Mouse (Mus musculus) spleen, adult 18-20 months (tissue): ENCODE results near the gene Mefv.
A peak's percentile ranks its signal among the peaks of the same experiment; 100 is the strongest.
"Not testable (repeated sequence)": the region's sequence is repeated elsewhere in the genome, so short reads cannot be mapped to it uniquely, and the experiment has no call there.

Source experiments
- DNase-seq, 2 experiments: peaks; one replicate each; pipeline ENCODE4 v3.0.0; 2022; ENCODE audit warnings: mixed read lengths in 2 of 2

Mefv gene

GRCm38 (mm10) chr16:3717980-3718379 is at the start of gene Mefv:
Mefv (minus strand) TSS chr16:3718097.
- DNase-seq: no peak

- no peak for DNase-seq
These were observed 31.1 kb upstream of the Mefv start for GRCm38 (mm10) chr16:3748976-3749375.

DNA sequence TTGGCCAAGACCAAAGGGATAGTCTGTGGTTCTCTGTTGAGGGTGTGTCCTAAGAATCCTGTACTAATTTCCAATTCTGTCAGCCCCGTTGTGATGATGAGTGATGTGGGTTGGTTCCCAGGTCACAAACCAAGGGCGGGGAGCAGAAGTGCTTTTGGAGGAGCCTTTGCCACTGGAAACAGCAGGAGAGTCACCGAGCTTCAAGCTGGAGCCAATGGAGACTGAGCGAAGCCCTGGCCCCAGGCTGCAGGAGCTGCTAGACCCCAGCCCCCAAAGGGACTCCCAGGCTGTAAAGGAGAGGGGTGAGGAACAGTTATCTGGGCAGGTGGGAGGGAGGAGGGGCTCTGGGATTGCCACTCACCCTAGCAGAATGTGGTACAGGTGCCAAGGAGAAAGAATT is 27.8 kb upstream of the Mefv start:
- DNase-seq: no peak

- DNase-seq: peak; percentile 53 to 60
These were observed 26.3 kb upstream of the Mefv start for GRCm38 (mm10) chr16:3744186-3744700.

- peak; percentile 81 to 86 for DNase-seq
These were observed 25.7 kb upstream of the Mefv start, which contains the start of gene Zfp263 for GRCm38 (mm10) chr16:3743503-3744185. Zfp263 (plus strand) TSS chr16:3744093.

- DNase-seq: no peak
These were observed 24.6 kb upstream of the Mefv start for GRCm38 (mm10) chr16:3742466-3742865.

DNA sequence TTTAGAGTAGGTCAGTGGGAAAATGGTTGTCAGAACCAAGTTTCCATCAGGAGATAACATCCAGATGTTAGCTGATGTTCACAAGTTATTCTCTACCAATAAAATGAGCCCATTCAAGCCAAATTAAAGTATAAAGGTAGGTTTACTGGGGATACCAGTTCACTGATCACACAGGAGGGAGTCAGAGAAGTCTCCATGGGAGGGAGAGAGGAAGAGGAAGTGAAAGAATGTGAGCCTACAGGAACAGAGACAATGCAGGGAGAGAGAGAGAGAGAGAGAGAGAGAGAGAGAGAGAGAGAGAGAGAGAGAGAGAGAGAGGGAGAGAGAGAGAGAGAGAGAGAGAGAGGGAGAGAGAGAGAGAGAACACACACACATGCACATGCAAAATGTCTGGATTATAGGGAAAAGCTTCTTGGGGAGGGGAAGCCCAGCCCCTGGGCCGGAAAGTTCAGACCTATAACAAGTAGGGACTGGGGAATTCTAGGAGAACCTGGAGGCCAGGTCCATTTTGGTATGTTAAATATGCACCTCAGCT is 15.4 kb upstream of the Mefv start:
- no peak for DNase-seq

DNA sequence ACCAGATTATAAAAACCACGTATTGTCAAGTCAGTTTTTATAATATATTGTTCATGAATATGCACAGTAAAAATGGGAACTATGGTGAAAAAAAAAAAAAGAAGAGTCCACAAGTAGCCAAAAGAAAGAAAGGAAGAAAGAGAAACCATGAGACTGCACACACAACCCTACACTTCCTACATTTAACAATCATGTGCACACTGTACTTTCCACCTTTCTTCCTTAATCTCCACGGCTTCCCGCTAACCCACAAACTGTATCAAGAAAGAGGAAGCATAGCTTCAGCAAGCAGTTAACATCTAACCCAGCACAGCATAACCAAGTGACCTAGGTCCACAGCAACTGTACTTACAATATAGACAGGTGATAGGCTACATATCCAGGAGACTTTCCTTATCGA is 14.7 kb upstream of the Mefv start:
- no peak for DNase-seq

GRCm38 (mm10) chr16:3727980-3728720 is 10.3 kb upstream of the Mefv start:
- DNase-seq: no peak

- DNase-seq: no peak
These were observed 5.3 kb upstream of the Mefv start for GRCm38 (mm10) chr16:3723231-3723630.

DNA sequence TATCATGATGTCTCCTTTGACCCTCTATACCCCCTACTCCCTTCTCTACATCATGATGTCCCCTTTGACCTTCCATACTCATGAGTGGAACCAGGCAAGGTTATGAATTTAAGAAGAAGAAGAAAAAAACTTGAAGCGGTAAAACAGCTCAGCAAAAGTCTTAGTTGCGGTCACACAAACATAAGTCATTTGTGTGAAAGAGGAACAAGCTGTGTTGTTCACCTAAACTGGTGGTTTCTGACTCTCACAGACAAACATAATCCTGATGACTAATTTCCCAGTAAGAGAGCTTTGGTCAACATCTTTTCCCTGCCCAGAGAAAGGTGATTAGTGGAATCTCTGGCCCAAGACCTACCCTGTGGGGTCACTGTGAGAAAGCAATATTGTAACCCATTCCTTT is 3.2 kb downstream of the Mefv start:
- no peak for DNase-seq

DNA sequence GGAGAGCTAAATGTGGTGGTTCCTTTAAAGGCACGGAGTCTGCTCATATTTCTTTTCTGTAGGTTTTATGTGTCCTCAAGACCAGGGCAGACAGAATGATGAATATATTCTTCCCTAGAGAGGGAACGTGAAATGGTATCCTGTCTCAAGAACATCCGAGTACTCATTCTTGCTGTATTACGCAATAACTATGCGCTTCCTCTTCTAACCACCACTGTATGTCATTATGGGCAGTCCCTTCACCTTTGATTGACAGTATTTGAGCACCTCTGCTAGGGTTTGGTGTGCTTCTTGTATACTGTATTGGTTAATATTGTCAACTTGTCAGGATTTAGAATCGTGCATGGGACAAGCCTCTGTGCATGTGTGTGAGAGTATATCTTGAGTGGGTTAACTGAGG is 11.2 kb downstream of the Mefv start:
- DNase-seq: no peak

GRCm38 (mm10) chr16:3700893-3701292 is 17.0 kb downstream of the Mefv start:
- DNase-seq: no peak

DNA sequence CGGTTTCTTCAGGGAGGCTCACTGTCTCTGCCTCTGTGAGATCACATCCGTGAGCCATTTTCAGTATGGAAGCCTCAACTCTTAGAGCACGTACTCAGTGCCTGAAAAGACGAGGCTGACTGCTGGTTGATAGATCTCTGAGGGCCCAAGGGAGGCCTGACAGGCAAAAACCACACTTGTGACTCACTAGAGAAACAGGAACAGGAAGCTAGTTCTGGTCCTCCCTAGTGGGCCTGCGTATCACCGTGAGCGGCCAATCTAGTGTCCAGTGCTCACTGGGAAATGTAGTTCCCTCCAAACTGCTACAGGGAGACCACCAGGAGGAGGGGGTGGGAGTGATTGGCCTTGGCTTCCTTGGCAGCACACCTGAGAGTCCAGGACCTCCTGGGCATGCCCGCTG is 18.6 kb downstream of the Mefv start:
- peak in 1 of 2 experiments; percentile 14 for DNase-seq

GRCm38 (mm10) chr16:3689608-3690007 is 28.3 kb downstream of the Mefv start:
- DNase-seq: not testable (repeated sequence)
